Mouse (Mus musculus) neural tube, embryonic 10.5 days (tissue): ENCODE measurements around the gene Gm47429.
"Not testable (repeated sequence)": the region's sequence is repeated elsewhere in the genome, so short reads cannot be mapped to it uniquely, and the experiment has no call there.

Source experiments
- DNase-seq: peaks from one replicate; pipeline ENCODE4 v3.0.0-alpha.2; 2017; ENCODE audit warnings: low spot score; ENCODE audit errors: extremely low spot score

Gene Gm47429

GRCm38 (mm10) chr13:50443812-50444211 is at the start of gene Gm47429:
Gm47429 (minus strand) TSS chr13:50443912.
- DNase-seq, result no peak

GRCm38 (mm10) chr13:50488510-50488909 is 44.8 kb upstream of the Gm47429 start:
- not testable (repeated sequence) for DNase-seq

DNA sequence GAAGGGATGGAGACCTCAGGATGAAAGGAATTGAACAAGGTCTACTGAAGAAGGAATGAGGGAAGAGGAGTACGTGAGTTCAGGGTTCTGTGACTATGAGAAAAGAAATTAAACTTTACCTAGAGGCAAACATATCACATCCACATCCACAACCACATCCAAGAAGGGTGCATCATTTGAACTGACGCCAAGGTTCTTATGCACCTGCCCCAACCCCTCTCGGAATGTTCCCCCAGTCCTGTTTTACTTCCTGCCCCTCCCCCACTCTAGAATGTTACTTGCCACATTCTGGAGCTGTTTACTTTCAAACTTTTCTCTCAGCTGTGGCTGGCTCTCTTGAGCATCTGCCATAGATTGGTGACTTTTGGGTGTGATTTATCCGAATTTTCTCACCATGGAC is 23.3 kb upstream of the Gm47429 start, which contains the start of gene Nutm2:
Nutm2 (plus strand) TSS at position 301 of the 400 bp plus-strand sequence.
- no peak for DNase-seq

- peak; percentile 22 for DNase-seq
Observed at GRCm38 (mm10) chr13:50464621-50465562, 21.2 kb upstream of the Gm47429 start.

- not testable (repeated sequence) for DNase-seq
Observed at GRCm38 (mm10) chr13:50460433-50460832, 16.7 kb upstream of the Gm47429 start.

- peak; percentile 8 for DNase-seq
Observed at GRCm38 (mm10) chr13:50453426-50453825, 9.7 kb upstream of the Gm47429 start.

- peak; percentile 6 for DNase-seq
Observed at GRCm38 (mm10) chr13:50452266-50452665, 8.6 kb upstream of the Gm47429 start.

DNA sequence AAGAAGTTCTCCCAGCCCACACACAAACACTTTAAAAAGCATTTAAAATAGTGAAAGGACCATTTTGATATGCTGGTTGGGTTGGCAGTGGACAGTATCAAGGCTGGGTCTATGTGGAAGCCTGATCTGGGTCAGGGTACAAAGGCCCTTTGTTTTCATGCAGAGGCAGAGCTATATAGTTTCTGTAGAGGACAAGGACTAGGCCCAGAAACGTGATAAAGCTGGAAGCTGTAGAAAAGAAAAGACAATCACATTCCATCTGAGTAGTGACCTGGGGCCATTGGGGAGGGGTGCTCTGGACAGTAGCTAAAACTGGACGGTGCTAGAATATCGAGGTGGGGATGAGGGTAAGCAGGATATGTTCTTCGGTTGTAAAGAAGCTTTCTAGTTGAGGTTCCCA is 1.5 kb upstream of the Gm47429 start:
- peak; percentile 6 for DNase-seq

- no peak for DNase-seq
Observed at GRCm38 (mm10) chr13:50426686-50427085, 17.0 kb downstream of the Gm47429 start.

DNA sequence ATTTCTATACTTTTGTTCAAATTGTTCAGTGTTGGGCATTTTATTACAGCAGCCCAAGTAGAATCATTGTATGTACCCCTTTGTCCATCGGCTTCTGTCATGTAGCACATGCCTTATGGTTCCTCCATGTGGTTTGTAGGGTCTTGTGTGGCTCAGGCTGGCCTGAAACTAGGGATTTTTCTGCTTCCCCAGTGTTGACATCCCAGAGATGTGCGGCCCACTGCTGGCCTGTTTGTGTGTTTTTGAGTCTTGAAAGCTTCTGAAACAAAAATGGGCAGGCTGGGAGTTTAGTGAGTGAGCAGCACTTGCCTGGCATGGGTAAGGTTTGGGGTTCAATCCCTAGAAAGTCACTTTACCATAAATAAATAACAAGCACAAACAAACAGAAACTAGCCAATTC is 19.2 kb downstream of the Gm47429 start:
- no peak for DNase-seq

GRCm38 (mm10) chr13:50423625-50424209 is 20.0 kb downstream of the Gm47429 start:
- no peak for DNase-seq

GRCm38 (mm10) chr13:50418421-50418820 is 25.3 kb downstream of the Gm47429 start:
- peak; percentile 28 for DNase-seq

GRCm38 (mm10) chr13:50417389-50418183 is 26.1 kb downstream of the Gm47429 start, which contains the start of gene Fbxw17:
Fbxw17 (plus strand) TSS chr13:50417864.
- peak; percentile 76 for DNase-seq
